Mouse (Mus musculus) cerebellum, adult 2 months (tissue): ENCODE data around the gene Col4a2.

ENCODE experiments used
- CTCF ChIP-seq: fragments of 200-500 bp; IDR thresholded peaks from 2 replicates; pipeline ENCODE4 v1.5.1; 2011; ENCODE audit warnings: low read depth, mild to moderate bottlenecking, control low read depth, low read length, moderate library complexity, borderline replicate concordance; ENCODE audit not compliant: insufficient read depth
- POLR2A ChIP-seq: fragments of 200-500 bp; IDR thresholded peaks from 2 replicates; pipeline ENCODE4 v1.6.1; 2011; ENCODE audit warnings: low read length, control low read depth, borderline replicate concordance; ENCODE audit not compliant: insufficient read depth

DNA sequence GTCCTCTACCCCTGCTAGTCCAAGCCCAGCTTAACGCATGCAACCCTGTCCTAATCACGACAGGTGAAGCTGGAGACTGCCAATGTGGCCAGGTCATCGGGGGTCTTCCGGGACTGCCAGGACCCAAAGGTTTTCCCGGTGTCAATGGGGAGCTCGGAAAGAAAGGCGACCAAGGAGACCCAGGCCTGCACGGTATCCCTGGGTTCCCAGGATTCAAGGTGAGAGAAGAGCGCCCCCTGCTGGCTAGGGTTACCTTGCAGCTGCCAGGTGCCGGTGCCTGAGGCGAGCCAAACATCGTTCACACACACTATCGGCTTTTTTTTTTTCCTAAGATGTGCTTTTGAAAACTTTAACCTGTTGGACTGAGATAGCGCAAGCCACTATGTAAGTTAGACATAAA is 108.5 kb downstream of the Col4a2 start:
- TF ChIP-seq CTCF (peak; percentile 52; the same call in 1 of the 2 replicates), POLR2A (no peak)
